Mouse (Mus musculus): ENCODE results near the gene Kif26b. TPM values are rescaled to one million over a fixed set of nuclear protein-coding genes. Genes with fewer than 3 reads are reported as not detected.

Kif26b gene
- polyA plus RNA-seq, 1 experiment from 2014 or later: 0.05 TPM

GRCm38 (mm10) chr1:178663539-178663938 lies 134.6 kb downstream of the Kif26b start:
- no peak for ATAC-seq (ENCODE audit: low read depth)
- 72% methylated on average over 1 of the region's 1 CpGs for WGBS (ENCODE audit: insufficient replicate concordance)
- Histone ChIP-seq H3K4me3 (ENCODE audit: low read depth, low read length) (no peak overlapping the region), H3K9me3 (replicated peaks; ENCODE audit: control insufficient read depth, low read length) (no peaks in the 10 kb centered on the region), H3K4me2 (ENCODE audit: low read depth, low read length) (no peak overlapping the region), H3K4me1 (ENCODE audit: control insufficient read depth, low read depth, low read length) (no peaks in the 10 kb centered on the region), H3K27ac (ENCODE audit: low read length) (no peak overlapping the region), H3K9ac (ENCODE audit: low read depth, low read length) (no peak overlapping the region), H3K27me3 (ENCODE audit: control insufficient read depth, insufficient read depth, low read depth, low read length) (no peaks in the 10 kb centered on the region), H3K36me3 (ENCODE audit: control insufficient read depth, insufficient read depth) (no peaks in the 10 kb centered on the region)

- Histone ChIP-seq H3K4me3 (ENCODE audit: low read depth, low read length) (no peak overlapping the region), H3K9ac (ENCODE audit: low read depth, low read length) (no peak overlapping the region), H3K27me3 (ENCODE audit: control insufficient read depth, insufficient read depth, low read depth, low read length) (no peaks in the 10 kb centered on the region), H3K4me2 (ENCODE audit: low read depth, low read length) (no peak overlapping the region), H3K36me3 (ENCODE audit: control insufficient read depth, insufficient read depth) (no peaks in the 10 kb centered on the region), H3K4me1 (ENCODE audit: control insufficient read depth, low read depth, low read length) (no peaks in the 10 kb centered on the region), H3K9me3 (replicated peaks; ENCODE audit: control insufficient read depth, low read length) (no peaks in the 10 kb centered on the region), H3K27ac (ENCODE audit: low read length) (no peak overlapping the region)
- no peak for ATAC-seq (ENCODE audit: low read depth)
- WGBS (ENCODE audit: insufficient replicate concordance): 51% methylated on average over 5 of the region's 5 CpGs
Observed at GRCm38 (mm10) chr1:178664271-178664969, 135.5 kb downstream of the Kif26b start.

- Histone ChIP-seq H3K4me3 (ENCODE audit: low read depth, low read length) (no peak overlapping the region), H3K9me3 (replicated peaks; ENCODE audit: control insufficient read depth, low read length) (no peaks in the 10 kb centered on the region), H3K36me3 (ENCODE audit: control insufficient read depth, insufficient read depth) (no peaks in the 10 kb centered on the region), H3K27ac (ENCODE audit: low read length) (no peak overlapping the region), H3K9ac (ENCODE audit: low read depth, low read length) (no peak overlapping the region), H3K27me3 (ENCODE audit: control insufficient read depth, insufficient read depth, low read depth, low read length) (no peaks in the 10 kb centered on the region), H3K4me2 (ENCODE audit: low read depth, low read length) (no peak overlapping the region), H3K4me1 (ENCODE audit: control insufficient read depth, low read depth, low read length) (no peaks in the 10 kb centered on the region)
- ATAC-seq (ENCODE audit: low read depth): no peak
- WGBS (ENCODE audit: insufficient replicate concordance): 56% methylated on average over 7 of the region's 7 CpGs
Observed at GRCm38 (mm10) chr1:178666524-178666923, 137.6 kb downstream of the Kif26b start.

- no peaks in the 10 kb centered on the region for H3K27me3 ChIP-seq (ENCODE audit: control insufficient read depth, insufficient read depth, low read depth, low read length)
- H3K27ac ChIP-seq (ENCODE audit: low read length): no peak overlapping the region
- no peak for ATAC-seq (ENCODE audit: low read depth)
- no peak overlapping the region for H3K4me3 ChIP-seq (ENCODE audit: low read depth, low read length)
- WGBS (ENCODE audit: insufficient replicate concordance): 57% methylated on average over 7 of the region's 7 CpGs
- no peaks in the 10 kb centered on the region for H3K36me3 ChIP-seq (ENCODE audit: control insufficient read depth, insufficient read depth)
- H3K4me1 ChIP-seq (ENCODE audit: control insufficient read depth, low read depth, low read length): no peaks in the 10 kb centered on the region
- no peak overlapping the region for H3K4me2 ChIP-seq (ENCODE audit: low read depth, low read length)
- H3K9ac ChIP-seq (ENCODE audit: low read depth, low read length): no peak overlapping the region
- no peaks in the 10 kb centered on the region for H3K9me3 ChIP-seq (replicated peaks; ENCODE audit: control insufficient read depth, low read length)
Observed at GRCm38 (mm10) chr1:178667808-178668207, 138.9 kb downstream of the Kif26b start.

- H3K4me1 ChIP-seq (ENCODE audit: control insufficient read depth, low read depth, low read length): no peaks in the 10 kb centered on the region
- H3K36me3 ChIP-seq (ENCODE audit: control insufficient read depth, insufficient read depth): no peaks in the 10 kb centered on the region
- no peak overlapping the region for H3K4me2 ChIP-seq (ENCODE audit: low read depth, low read length)
- no peak overlapping the region for H3K9ac ChIP-seq (ENCODE audit: low read depth, low read length)
- ATAC-seq (ENCODE audit: low read depth): no peak
- no peak overlapping the region for H3K4me3 ChIP-seq (ENCODE audit: low read depth, low read length)
- H3K27me3 ChIP-seq (ENCODE audit: control insufficient read depth, insufficient read depth, low read depth, low read length): no peaks in the 10 kb centered on the region
- H3K9me3 ChIP-seq (replicated peaks; ENCODE audit: control insufficient read depth, low read length): no peaks in the 10 kb centered on the region
- 67% methylated on average over 4 of the region's 4 CpGs for WGBS (ENCODE audit: insufficient replicate concordance)
- no peak overlapping the region for H3K27ac ChIP-seq (ENCODE audit: low read length)
Observed at GRCm38 (mm10) chr1:178668907-178669306, 140.0 kb downstream of the Kif26b start.

- no peak for ATAC-seq (ENCODE audit: low read depth)
- Histone ChIP-seq H3K27me3 (ENCODE audit: control insufficient read depth, insufficient read depth, low read depth, low read length) (no peaks in the 10 kb centered on the region), H3K27ac (ENCODE audit: low read length) (no peak overlapping the region), H3K36me3 (ENCODE audit: control insufficient read depth, insufficient read depth) (no peaks in the 10 kb centered on the region), H3K4me3 (ENCODE audit: low read depth, low read length) (no peak overlapping the region), H3K4me2 (ENCODE audit: low read depth, low read length) (no peak overlapping the region), H3K9me3 (replicated peaks; ENCODE audit: control insufficient read depth, low read length) (no peaks in the 10 kb centered on the region), H3K4me1 (ENCODE audit: control insufficient read depth, low read depth, low read length) (peaks cover 2% of the 10 kb centered on the region; the same call in 1 of the 2 replicates), H3K9ac (ENCODE audit: low read depth, low read length) (no peak overlapping the region)
- 49% methylated on average over 7 of the region's 7 CpGs for WGBS (ENCODE audit: insufficient replicate concordance)
Observed at GRCm38 (mm10) chr1:178673051-178673450, 144.1 kb downstream of the Kif26b start.

GRCm38 (mm10) chr1:178673506-178673905 lies 144.6 kb downstream of the Kif26b start:
- H3K9me3 ChIP-seq (replicated peaks; ENCODE audit: control insufficient read depth, low read length): no peaks in the 10 kb centered on the region
- H3K4me3 ChIP-seq (ENCODE audit: low read depth, low read length): no peak overlapping the region
- H3K27ac ChIP-seq (ENCODE audit: low read length): no peak overlapping the region
- H3K9ac ChIP-seq (ENCODE audit: low read depth, low read length): no peak overlapping the region
- peaks cover 2% of the 10 kb centered on the region; the same call in 1 of the 2 replicates for H3K4me1 ChIP-seq (ENCODE audit: control insufficient read depth, low read depth, low read length)
- H3K4me2 ChIP-seq (ENCODE audit: low read depth, low read length): no peak overlapping the region
- WGBS (ENCODE audit: insufficient replicate concordance): 61% methylated on average over 2 of the region's 2 CpGs
- no peaks in the 10 kb centered on the region for H3K27me3 ChIP-seq (ENCODE audit: control insufficient read depth, insufficient read depth, low read depth, low read length)
- H3K36me3 ChIP-seq (ENCODE audit: control insufficient read depth, insufficient read depth): no peaks in the 10 kb centered on the region
- no peak for ATAC-seq (ENCODE audit: low read depth)

GRCm38 (mm10) chr1:178675542-178676252 lies 146.8 kb downstream of the Kif26b start:
- H3K27ac ChIP-seq (ENCODE audit: low read length): no peak overlapping the region
- H3K27me3 ChIP-seq (ENCODE audit: control insufficient read depth, insufficient read depth, low read depth, low read length): no peaks in the 10 kb centered on the region
- no peak overlapping the region for H3K4me2 ChIP-seq (ENCODE audit: low read depth, low read length)
- WGBS (ENCODE audit: insufficient replicate concordance): 57% methylated on average over 3 of the region's 3 CpGs
- H3K9me3 ChIP-seq (replicated peaks; ENCODE audit: control insufficient read depth, low read length): no peaks in the 10 kb centered on the region
- peaks cover 2% of the 10 kb centered on the region; the same call in 1 of the 2 replicates for H3K4me1 ChIP-seq (ENCODE audit: control insufficient read depth, low read depth, low read length)
- no peaks in the 10 kb centered on the region for H3K36me3 ChIP-seq (ENCODE audit: control insufficient read depth, insufficient read depth)
- ATAC-seq (ENCODE audit: low read depth): no peak
- H3K9ac ChIP-seq (ENCODE audit: low read depth, low read length): no peak overlapping the region
- H3K4me3 ChIP-seq (ENCODE audit: low read depth, low read length): no peak overlapping the region

- H3K9ac ChIP-seq (ENCODE audit: low read depth, low read length): no peak overlapping the region
- H3K4me3 ChIP-seq (ENCODE audit: low read depth, low read length): no peak overlapping the region
- no peaks in the 10 kb centered on the region for H3K36me3 ChIP-seq (ENCODE audit: control insufficient read depth, insufficient read depth)
- no peaks in the 10 kb centered on the region for H3K27me3 ChIP-seq (ENCODE audit: control insufficient read depth, insufficient read depth, low read depth, low read length)
- H3K27ac ChIP-seq (ENCODE audit: low read length): no peak overlapping the region
- H3K4me1 ChIP-seq (ENCODE audit: control insufficient read depth, low read depth, low read length): peaks cover 2% of the 10 kb centered on the region; the same call in 1 of the 2 replicates
- no peaks in the 10 kb centered on the region for H3K9me3 ChIP-seq (replicated peaks; ENCODE audit: control insufficient read depth, low read length)
- 62% methylated on average over 12 of the region's 12 CpGs for WGBS (ENCODE audit: insufficient replicate concordance)
- ATAC-seq (ENCODE audit: low read depth): no peak
- H3K4me2 ChIP-seq (ENCODE audit: low read depth, low read length): no peak overlapping the region
Observed at GRCm38 (mm10) chr1:178677160-178677559, 148.2 kb downstream of the Kif26b start.

Data from liver, embryonic 16.5 days (tissue).